Mouse (Mus musculus) embryonic facial prominence, embryonic 11.5 days (tissue): ENCODE measurements around the gene Itpka. TPM values are rescaled to one million over a fixed set of nuclear protein-coding genes. Genes with fewer than 3 reads are reported as not detected.

Experiments used
- ATAC-seq: fragments of 200-750 bp; cut with Nextera tagmentation; replicated peaks from 2 replicates; pipeline ENCODE4 v1.8.0; 2017; ENCODE audit warnings: low read depth; ENCODE audit not compliant: insufficient number of reproducible peaks, low FRiP score, low TSS enrichment
- DNase-seq: peaks from one replicate; pipeline ENCODE4 v3.0.0-alpha.2; 2015; ENCODE audit warnings: low spot score
- H3K27ac ChIP-seq: fragments of 300-500 bp; sonication (generic); replicated peaks from 2 replicates; pipeline ENCODE4 v1.5.1; 2014; ENCODE audit warnings: mild to moderate bottlenecking, low read depth, low read length, control low read depth
- H3K27me3 ChIP-seq: fragments of 300-500 bp; sonication (generic); 2 replicates; pipeline ENCODE4 v1.6.1; 2014; ENCODE audit warnings: mild to moderate bottlenecking, low read length, moderate library complexity, mixed read lengths; ENCODE audit not compliant: control insufficient read depth, insufficient read depth
- H3K36me3 ChIP-seq: fragments of 300-500 bp; sonication (generic); replicated peaks from 2 replicates; pipeline ENCODE4 v1.6.1; 2014; ENCODE audit warnings: low read depth, mild to moderate bottlenecking, low read length, moderate library complexity, mixed read lengths; ENCODE audit not compliant: control insufficient read depth, insufficient read depth
- H3K4me1 ChIP-seq: fragments of 300-500 bp; sonication (generic); 2 replicates; pipeline ENCODE4 v1.6.1; 2014; ENCODE audit warnings: low read length, mixed read lengths; ENCODE audit not compliant: control insufficient read depth, insufficient read depth
- H3K4me2 ChIP-seq: fragments of 300-500 bp; sonication (generic); 2 replicates; pipeline ENCODE4 v1.6.1; 2014; ENCODE audit warnings: low read depth, mild to moderate bottlenecking, control low read depth, low read length, moderate library complexity
- H3K4me3 ChIP-seq: fragments of 300-500 bp; sonication (generic); 2 replicates; pipeline ENCODE4 v1.5.1; 2014; ENCODE audit warnings: low read depth, low read length, control low read depth
- H3K9ac ChIP-seq: fragments of 300-500 bp; sonication (generic); replicated peaks from 2 replicates; pipeline ENCODE4 v1.6.1; 2014; ENCODE audit warnings: mild to moderate bottlenecking, control low read depth, low read length
- H3K9me3 ChIP-seq: fragments of 300-500 bp; sonication (generic); replicated peaks from 2 replicates; pipeline ENCODE4 v1.6.1; 2016; ENCODE audit warnings: mild to moderate bottlenecking, low read length, inconsistent platforms, mixed read lengths; ENCODE audit not compliant: control insufficient read depth
- WGBS: fragments of 180-500 bp; shearing (Covaris S2); extraction: QIAGEN DNeasy Blood & Tissue Kit; methylation state at CpG from one replicate; pipeline ENCODE4 v1.1.7; 2014; 5-methylcytosine and 5-hydroxymethylcytosine counted together
- polyA plus RNA-seq: library from polyadenylated mRNA; unstranded; fragments of >200 nt; fragmentation: Nextera tagmentation; extraction: Ambion mirVana; gene quantifications from 2 replicates; pipeline ENCODE4 v1.2.1, GENCODE M21; 2014

Itpka gene
- polyA plus RNA-seq, 1 experiment from 2014 or later, result 1.2 TPM

GRCm38 (mm10) chr2:119743808-119744162 lies 1.6 kb downstream of the Itpka start:
- Histone ChIP-seq H3K27ac (no peak overlapping the region), H3K27me3 (peaks cover 35% of the 10 kb centered on the region), H3K4me2 (peak overlapping the region; percentile 36; the same call in 1 of the 2 replicates), H3K9ac (no peak overlapping the region), H3K36me3 (no peaks in the 10 kb centered on the region), H3K4me1 (peaks cover 14% of the 10 kb centered on the region), H3K4me3 (peak overlapping the region; percentile 12; the same call in 1 of the 2 replicates), H3K9me3 (no peaks in the 10 kb centered on the region)
- 3% methylated on average over 22 of the region's 22 CpGs for WGBS
- ATAC-seq, result no peak
- DNase-seq, result no peak

GRCm38 (mm10) chr2:119744163-119745111 lies 2.3 kb downstream of the Itpka start:
- peak overlapping the region; percentile 25 for H3K9ac ChIP-seq
- 2% methylated on average over 46 of the region's 46 CpGs for WGBS
- no peak for ATAC-seq
- H3K4me2 ChIP-seq, result peak overlapping the region; percentile 36
- H3K36me3 ChIP-seq, result no peaks in the 10 kb centered on the region
- H3K4me1 ChIP-seq, result peaks cover 14% of the 10 kb centered on the region
- peak; percentile 24 for DNase-seq
- H3K9me3 ChIP-seq, result no peaks in the 10 kb centered on the region
- H3K4me3 ChIP-seq, result peak overlapping the region; percentile 12; the same call in 1 of the 2 replicates
- H3K27ac ChIP-seq, result no peak overlapping the region
- peaks cover 35% of the 10 kb centered on the region for H3K27me3 ChIP-seq

- peak; percentile 33 for DNase-seq
- Histone ChIP-seq H3K4me2 (no peak overlapping the region), H3K27me3 (peaks cover 38% of the 10 kb centered on the region), H3K4me1 (peaks cover 14% of the 10 kb centered on the region), H3K4me3 (no peak overlapping the region), H3K9ac (no peak overlapping the region), H3K27ac (no peak overlapping the region), H3K36me3 (no peaks in the 10 kb centered on the region), H3K9me3 (no peaks in the 10 kb centered on the region)
- WGBS, result 0% methylated on average over 1 of the region's 1 CpGs
- no peak for ATAC-seq
Measured at GRCm38 (mm10) chr2:119745281-119745680, 3.1 kb downstream of the Itpka start.

GRCm38 (mm10) chr2:119747554-119747953 lies 5.4 kb downstream of the Itpka start:
- Histone ChIP-seq H3K9me3 (no peaks in the 10 kb centered on the region), H3K27ac (no peak overlapping the region), H3K4me2 (no peak overlapping the region), H3K4me1 (peaks cover 14% of the 10 kb centered on the region), H3K36me3 (no peaks in the 10 kb centered on the region), H3K27me3 (peaks cover 35% of the 10 kb centered on the region), H3K9ac (no peak overlapping the region), H3K4me3 (no peak overlapping the region)
- DNase-seq (no peak), ATAC-seq (no peak)
- whole genome bisulfite sequencing, result 74% methylated on average over 7 of the region's 7 CpGs

- Histone ChIP-seq H3K9ac (no peak overlapping the region), H3K9me3 (no peaks in the 10 kb centered on the region), H3K4me1 (peaks cover 6% of the 10 kb centered on the region), H3K27me3 (peaks cover 18% of the 10 kb centered on the region), H3K4me3 (no peak overlapping the region), H3K4me2 (no peak overlapping the region), H3K27ac (no peak overlapping the region), H3K36me3 (no peaks in the 10 kb centered on the region)
- no peak for ATAC-seq
- 75% methylated on average over 13 of the region's 13 CpGs for WGBS
- no peak for DNase-seq
Measured at GRCm38 (mm10) chr2:119749260-119749659, 7.1 kb downstream of the Itpka start.

- Histone ChIP-seq H3K27me3 (peaks cover 47% of the 10 kb centered on the region), H3K9ac (peak overlapping the region; percentile 48)
- no peak for DNase-seq
Measured at GRCm38 (mm10) chr2:119757601-119758100, 15.5 kb downstream of the Itpka start.

GRCm38 (mm10) chr2:119758101-119758843 lies 16.1 kb downstream of the Itpka start:
- WGBS, result under 1% methylated on average over 69 of the region's 77 CpGs
- Histone ChIP-seq H3K9me3 (no peaks in the 10 kb centered on the region), H3K9ac (peak overlapping the region; percentile 48), H3K36me3 (no peaks in the 10 kb centered on the region), H3K4me3 (peak overlapping the region; percentile 51), H3K27ac (no peak overlapping the region), H3K4me1 (peaks cover 4% of the 10 kb centered on the region), H3K4me2 (peak overlapping the region; percentile 97), H3K27me3 (peaks cover 47% of the 10 kb centered on the region)
- ATAC-seq, result 0 out of 2 replicates have a peak, but pooled peaks have one; percentile 54
- DNase-seq, result peak; percentile 35

More at GRCm38 (mm10) chr2:119757601-119758100, 15.5 kb downstream of the Itpka start:
- no peaks in the 10 kb centered on the region for H3K9me3 ChIP-seq
- H3K36me3 ChIP-seq, result no peaks in the 10 kb centered on the region
- H3K4me2 ChIP-seq, result peak overlapping the region; percentile 97
- peak overlapping the region; percentile 51 for H3K4me3 ChIP-seq
- 2% methylated on average over 20 of the region's 31 CpGs for WGBS
- no peak; the same call in 1 of the 2 replicates for ATAC-seq
- H3K27ac ChIP-seq, result no peak overlapping the region
- peaks cover 4% of the 10 kb centered on the region for H3K4me1 ChIP-seq
